Mouse (Mus musculus) neural tube, embryonic 11.5 days (tissue): ENCODE measurements around the gene Acsl5. TPM values are rescaled to one million over a fixed set of nuclear protein-coding genes. Genes with fewer than 3 reads are reported as not detected.

ENCODE experiments used
- ATAC-seq: fragments of 200-750 bp; cut with Nextera tagmentation; 2 replicates; pipeline ENCODE4 v1.8.0; 2017; ENCODE audit warnings: moderate number of reproducible peaks, mild to moderate bottlenecking, moderate TSS enrichment, moderate library complexity; ENCODE audit not compliant: insufficient read depth, low FRiP score, low TSS enrichment
- DNase-seq: peaks from one replicate; pipeline ENCODE4 v3.0.0-alpha.2; 2015; ENCODE audit warnings: low spot score
- H3K27ac ChIP-seq: fragments of 300-500 bp; sonication (generic); 2 replicates; pipeline ENCODE4 v1.5.1; 2014; ENCODE audit warnings: low read depth, mild to moderate bottlenecking, low read length
- H3K27me3 ChIP-seq: fragments of 300-500 bp; sonication (generic); 2 replicates; pipeline ENCODE4 v1.6.1; 2014; ENCODE audit warnings: mild to moderate bottlenecking, low read length, mixed read lengths; ENCODE audit not compliant: control insufficient read depth, insufficient read depth
- H3K36me3 ChIP-seq: fragments of 300-500 bp; sonication (generic); 2 replicates; pipeline ENCODE4 v1.6.1; 2014; ENCODE audit warnings: mild to moderate bottlenecking, low read length, moderate library complexity, mixed read lengths; ENCODE audit not compliant: control insufficient read depth, insufficient read depth
- H3K4me1 ChIP-seq: fragments of 300-500 bp; sonication (generic); 2 replicates; pipeline ENCODE4 v1.6.1; 2014; ENCODE audit warnings: low read length, mixed read lengths; ENCODE audit not compliant: control insufficient read depth, insufficient read depth
- H3K4me2 ChIP-seq: fragments of 300-500 bp; sonication (generic); 2 replicates; pipeline ENCODE4 v1.6.1; 2014; ENCODE audit warnings: low read depth, mild to moderate bottlenecking, moderate library complexity
- H3K4me3 ChIP-seq: fragments of 300-500 bp; sonication (generic); 2 replicates; pipeline ENCODE4 v1.5.1; 2014; ENCODE audit warnings: low read depth, low read length
- H3K9ac ChIP-seq: fragments of 300-500 bp; sonication (generic); 2 replicates; pipeline ENCODE4 v1.6.1; 2014; ENCODE audit warnings: mild to moderate bottlenecking, low read length
- H3K9me3 ChIP-seq: fragments of 300-500 bp; sonication (generic); 2 replicates; pipeline ENCODE4 v1.6.1; 2016; ENCODE audit warnings: low read length; ENCODE audit not compliant: control insufficient read depth
- WGBS: fragments of 180-500 bp; shearing (Covaris S2); extraction: QIAGEN DNeasy Blood & Tissue Kit; methylation state at CpG from one replicate; pipeline ENCODE4 v1.1.7; 2014; 5-methylcytosine and 5-hydroxymethylcytosine counted together
- polyA plus RNA-seq: library from polyadenylated mRNA; unstranded; fragments of >200 nt; fragmentation: Nextera tagmentation; extraction: Ambion mirVana; gene quantifications from 2 replicates; pipeline ENCODE4 v1.2.1, GENCODE M21; 2014

Acsl5 gene
- polyA plus RNA-seq, 1 experiment from 2014 or later = 19.4 TPM

GRCm38 (mm10) chr19:55265269-55265668 lies 13.5 kb downstream of the Acsl5 start:
- DNase-seq = no peak
- Histone ChIP-seq H3K9me3 (no peaks in the 10 kb centered on the region), H3K4me1 (no peaks in the 10 kb centered on the region), H3K4me3 (no peak overlapping the region), H3K4me2 (no peak overlapping the region), H3K27ac (no peak overlapping the region), H3K27me3 (no peaks in the 10 kb centered on the region), H3K36me3 (no peaks in the 10 kb centered on the region), H3K9ac (no peak overlapping the region)
- WGBS = 84% methylated on average over 3 of the region's 3 CpGs
- no peak for ATAC-seq

GRCm38 (mm10) chr19:55266786-55267185 lies 15.0 kb downstream of the Acsl5 start:
- 83% methylated on average over 3 of the region's 3 CpGs for WGBS
- ATAC-seq = no peak
- H3K27me3 ChIP-seq = no peaks in the 10 kb centered on the region
- DNase-seq = no peak
- no peak overlapping the region for H3K9ac ChIP-seq
- no peaks in the 10 kb centered on the region for H3K36me3 ChIP-seq
- no peaks in the 10 kb centered on the region for H3K9me3 ChIP-seq
- no peak overlapping the region for H3K27ac ChIP-seq
- no peak overlapping the region for H3K4me3 ChIP-seq
- H3K4me2 ChIP-seq = no peak overlapping the region
- no peaks in the 10 kb centered on the region for H3K4me1 ChIP-seq

DNA sequence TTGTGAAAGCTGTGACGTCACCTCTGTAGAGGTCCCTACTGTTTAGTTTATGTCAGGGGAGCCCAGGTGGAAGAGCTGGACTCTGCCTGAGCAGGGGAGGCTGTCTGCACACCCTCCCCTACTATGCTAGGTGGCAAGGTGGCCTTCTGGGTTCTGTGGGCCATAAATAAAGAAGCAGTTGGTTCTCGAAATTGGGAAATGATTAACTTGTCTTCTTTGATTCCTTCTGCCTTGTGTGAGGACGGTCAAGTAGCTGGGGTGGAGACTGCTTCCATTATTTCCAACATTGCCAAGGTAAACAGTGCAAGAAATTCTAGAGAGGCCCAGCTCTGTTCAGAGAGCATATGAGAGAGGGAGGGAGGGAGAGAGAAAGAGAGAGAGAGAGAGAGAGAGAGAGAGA lies 16.4 kb downstream of the Acsl5 start:
- H3K4me3 ChIP-seq = no peak overlapping the region

DNA sequence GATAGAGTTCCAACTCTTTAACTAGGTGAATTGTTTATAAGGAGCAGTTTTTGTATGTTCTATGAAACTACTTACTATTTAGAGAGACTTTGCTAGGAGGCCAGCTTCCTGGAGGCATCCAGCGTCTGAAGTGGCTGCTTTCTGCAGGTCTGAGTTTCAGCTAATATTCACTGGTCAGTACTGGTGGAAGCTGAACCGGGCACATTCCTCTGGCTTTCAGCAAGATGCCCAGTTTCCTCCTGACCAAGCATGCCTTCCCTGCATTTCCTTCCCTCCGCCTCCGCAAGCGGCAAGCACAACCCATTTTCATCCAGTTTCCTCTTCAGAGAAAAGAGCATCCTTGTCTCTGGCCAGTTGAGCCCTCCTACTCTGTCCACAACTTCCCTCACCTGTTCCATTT lies 17.3 kb downstream of the Acsl5 start:
- no peaks in the 10 kb centered on the region for H3K4me1 ChIP-seq
- 86% methylated on average over 5 of the region's 5 CpGs for WGBS
- DNase-seq (no peak), ATAC-seq (no peak)
- H3K36me3 ChIP-seq = no peaks in the 10 kb centered on the region
- H3K27me3 ChIP-seq = no peaks in the 10 kb centered on the region
- H3K27ac ChIP-seq = no peak overlapping the region
- H3K9me3 ChIP-seq = no peaks in the 10 kb centered on the region
- H3K9ac ChIP-seq = no peak overlapping the region
- H3K4me2 ChIP-seq = no peak overlapping the region
- H3K4me3 ChIP-seq = no peak overlapping the region

More for the DNA sequence above, 16.4 kb downstream of the Acsl5 start:
- no peak for DNase-seq
- 63% methylated on average over 3 of the region's 3 CpGs for WGBS
- Histone ChIP-seq H3K4me2 (no peak overlapping the region), H3K9ac (no peak overlapping the region), H3K36me3 (no peaks in the 10 kb centered on the region), H3K27me3 (no peaks in the 10 kb centered on the region), H3K27ac (no peak overlapping the region), H3K9me3 (no peaks in the 10 kb centered on the region), H3K4me1 (no peaks in the 10 kb centered on the region)
- ATAC-seq = no peak

- H3K9me3 ChIP-seq = no peaks in the 10 kb centered on the region
- no peaks in the 10 kb centered on the region for H3K4me1 ChIP-seq
- no peak overlapping the region for H3K27ac ChIP-seq
- no peaks in the 10 kb centered on the region for H3K27me3 ChIP-seq
- DNase-seq (no peak), ATAC-seq (no peak)
- H3K4me3 ChIP-seq = no peak overlapping the region
- H3K4me2 ChIP-seq = no peak overlapping the region
- no peaks in the 10 kb centered on the region for H3K36me3 ChIP-seq
- WGBS = 39% methylated on average over 3 of the region's 3 CpGs
- no peak overlapping the region for H3K9ac ChIP-seq
Observed at GRCm38 (mm10) chr19:55271448-55271847, 19.7 kb downstream of the Acsl5 start.

DNA sequence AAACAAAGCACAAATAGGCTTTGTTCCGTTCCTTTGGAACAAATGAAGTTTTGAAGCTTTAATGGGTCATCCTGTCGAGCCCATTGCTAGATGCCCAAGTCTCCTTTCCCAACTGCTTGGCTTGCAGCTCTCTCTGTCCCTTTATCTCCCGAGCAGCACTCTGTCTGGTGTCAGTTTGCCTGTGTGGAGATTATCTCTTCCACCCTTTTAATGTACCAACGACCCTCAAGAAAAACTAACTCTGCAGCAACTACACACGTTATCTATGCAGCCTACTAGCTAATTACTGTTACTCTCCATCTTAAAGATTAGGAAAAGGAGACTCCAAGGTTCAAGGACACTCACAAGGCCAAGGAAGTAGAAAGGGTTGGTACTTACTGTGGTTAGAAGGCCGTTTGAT lies 21.6 kb downstream of the Acsl5 start:
- WGBS = 81% methylated on average over 6 of the region's 6 CpGs
- H3K9ac ChIP-seq = no peak overlapping the region

DNA sequence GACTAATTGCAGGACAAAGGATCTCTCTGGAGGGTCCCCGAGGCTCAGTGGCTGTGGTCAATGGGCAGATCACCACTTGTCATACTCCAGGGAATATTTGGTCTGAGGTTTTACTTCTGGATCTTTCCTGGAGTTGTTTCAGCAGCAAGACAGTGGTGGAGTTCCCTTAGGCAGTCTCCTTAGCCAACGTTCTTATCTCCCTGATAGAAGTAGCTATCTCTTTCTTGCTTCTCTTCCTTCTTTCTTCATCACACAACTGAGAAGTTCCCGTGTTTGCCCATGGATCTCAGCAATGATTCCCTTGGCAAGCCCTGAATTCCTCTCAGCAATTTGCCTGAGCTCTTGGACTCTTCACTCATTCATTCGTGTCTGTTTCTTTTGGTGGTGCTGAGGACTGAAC lies 24.4 kb downstream of the Acsl5 start:
- Histone ChIP-seq H3K9ac (no peak overlapping the region), H3K4me2 (no peak overlapping the region), H3K27me3 (no peaks in the 10 kb centered on the region), H3K36me3 (no peaks in the 10 kb centered on the region), H3K4me3 (no peak overlapping the region), H3K27ac (no peak overlapping the region), H3K9me3 (no peaks in the 10 kb centered on the region), H3K4me1 (no peaks in the 10 kb centered on the region)
- no peak for DNase-seq
- 81% methylated on average over 4 of the region's 4 CpGs for WGBS
- ATAC-seq = no peak

More for the DNA sequence above, 21.6 kb downstream of the Acsl5 start:
- H3K27me3 ChIP-seq = no peaks in the 10 kb centered on the region
- ATAC-seq (no peak), DNase-seq (no peak)
- no peak overlapping the region for H3K27ac ChIP-seq
- H3K4me3 ChIP-seq = no peak overlapping the region
- H3K36me3 ChIP-seq = no peaks in the 10 kb centered on the region
- H3K9me3 ChIP-seq = no peaks in the 10 kb centered on the region
- H3K4me2 ChIP-seq = no peak overlapping the region
- H3K4me1 ChIP-seq = no peaks in the 10 kb centered on the region

DNA sequence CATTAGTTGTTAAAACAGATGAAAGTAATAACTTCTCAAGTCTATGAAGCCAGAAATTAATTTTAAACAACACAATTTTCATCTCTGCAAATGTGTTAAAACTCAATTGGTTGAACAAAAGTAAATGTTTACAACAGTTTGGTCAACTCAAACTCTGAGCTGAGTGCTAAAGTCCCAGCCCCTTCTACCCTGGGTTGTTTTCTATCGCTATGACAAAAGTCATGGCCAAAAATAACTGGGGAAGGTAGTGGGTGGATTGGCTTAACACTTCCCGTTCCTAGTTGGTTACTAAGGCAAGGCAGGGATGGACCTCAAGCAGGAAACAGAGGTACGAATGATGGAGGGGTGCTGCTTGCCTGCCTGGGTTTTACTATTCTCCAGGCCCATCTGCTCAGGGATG lies 25.0 kb downstream of the Acsl5 start:
- no peak overlapping the region for H3K27ac ChIP-seq
- ATAC-seq (no peak), DNase-seq (no peak)
- H3K9me3 ChIP-seq = no peaks in the 10 kb centered on the region
- no peaks in the 10 kb centered on the region for H3K27me3 ChIP-seq
- H3K4me1 ChIP-seq = no peaks in the 10 kb centered on the region
- H3K36me3 ChIP-seq = no peaks in the 10 kb centered on the region
- no peak overlapping the region for H3K4me3 ChIP-seq
- H3K4me2 ChIP-seq = no peak overlapping the region
- H3K9ac ChIP-seq = no peak overlapping the region
- 87% methylated on average over 3 of the region's 3 CpGs for WGBS

DNA sequence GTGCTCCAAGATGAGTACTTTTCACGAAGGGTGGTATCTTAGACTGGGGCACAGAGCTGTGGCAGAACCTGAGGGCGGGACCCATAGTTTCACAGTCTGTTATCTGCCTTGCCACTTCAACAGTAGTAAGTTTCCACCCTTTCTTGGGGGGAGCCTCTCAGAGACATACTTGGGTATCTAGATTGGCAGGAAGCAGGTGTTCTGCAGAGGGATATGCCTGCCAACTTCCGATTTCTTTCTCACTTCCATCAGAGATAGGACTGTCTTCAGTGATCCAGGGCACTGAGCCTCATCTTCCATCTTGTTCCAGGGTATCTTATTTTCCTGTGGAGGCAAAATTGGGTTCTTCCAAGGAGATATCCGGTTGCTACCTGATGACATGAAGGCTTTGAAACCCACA lies 32.4 kb downstream of the Acsl5 start:
- DNase-seq (no peak), ATAC-seq (no peak)
- Histone ChIP-seq H3K27ac (no peak overlapping the region), H3K4me3 (no peak overlapping the region), H3K36me3 (no peaks in the 10 kb centered on the region), H3K9me3 (no peaks in the 10 kb centered on the region), H3K4me2 (no peak overlapping the region), H3K9ac (no peak overlapping the region), H3K27me3 (no peaks in the 10 kb centered on the region), H3K4me1 (no peaks in the 10 kb centered on the region)
- WGBS = 94% methylated on average over 4 of the region's 4 CpGs
